Mouse (Mus musculus): ENCODE results near the gene Galk1.
A peak's percentile ranks its signal among the peaks of the same experiment; 100 is the strongest.

- TF ChIP-seq POLR2A (IDR thresholded peaks at IDR 0.05; ENCODE audit: low read depth, low read length) (peak; percentile 100), CTCF (conservative IDR thresholded peaks at IDR 0.05; ENCODE audit: insufficient read depth, insufficient read length, low read depth, low read length) (no peak)
These were observed 11.9 kb upstream of the Galk1 start for GRCm38 (mm10) chr11:116024356-116024808.

All from kidney, adult 2 months (tissue).